Mouse (Mus musculus): ENCODE measurements around the gene Pkn1.

GRCm38 (mm10) chr8:83724697-83725482 is 25.9 kb upstream of the Pkn1 start:
- TF ChIP-seq CTCF (IDR thresholded peaks at IDR 0.05; ENCODE audit: low read depth, low read length) (peak; percentile 80), POLR2A (IDR thresholded peaks at IDR 0.05; ENCODE audit: borderline replicate concordance, low read depth, low read length) (no peak)
